Mouse (Mus musculus): ENCODE data around the gene P2rx6. TPM values are rescaled to one million over a fixed set of nuclear protein-coding genes. Genes with fewer than 3 reads are reported as not detected.

The P2rx6 gene
- total and polyA plus RNA-seq, 3 experiments, result 0.78 to 2.9 (median 0.89) TPM

DNA sequence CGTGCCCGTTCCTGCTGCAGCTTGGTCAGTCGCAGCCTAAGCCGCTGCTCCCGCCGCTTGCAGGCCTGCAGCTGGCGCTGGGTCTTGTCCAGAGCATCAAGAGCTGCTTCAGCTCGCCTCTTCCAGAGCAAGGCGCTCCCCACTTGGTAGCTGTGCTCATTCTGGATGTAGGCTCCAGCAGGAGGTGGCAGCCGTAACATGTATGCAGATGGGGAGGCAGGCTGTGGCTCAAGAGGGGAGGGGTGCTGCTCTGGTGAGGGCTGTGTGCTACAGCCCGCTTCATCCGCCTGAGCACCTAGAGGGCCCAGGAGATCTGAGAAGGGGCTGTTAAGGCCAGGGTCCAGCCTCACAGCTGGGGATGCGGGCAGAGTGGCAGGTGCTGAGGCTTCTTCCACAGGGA, 33.4 kb upstream of the P2rx6 start:
- DNase-seq, result no peak
- intact Hi-C loops (cut with DNase I), result no loop called here
- TF ChIP-seq EP300 (IDR thresholded peaks at IDR 0.05; ENCODE audit: insufficient read depth, low read depth, low read length) (no peak), POLR2A (IDR thresholded peaks at IDR 0.05; ENCODE audit: insufficient read depth, low read depth, low read length) (no peak), CTCF (IDR thresholded peaks at IDR 0.05) (no peak)
- Histone ChIP-seq H3K4me1 (ENCODE audit: control insufficient read depth, insufficient read depth, low read length) (peaks cover 4% of the 10 kb centered on the region; the same call in 1 of the 2 replicates), H3K4me3 (no peak overlapping the region), H3K27ac (no peak overlapping the region), H3K9ac (ENCODE audit: low read depth, low read length) (no peak overlapping the region), H3K27me3 (ENCODE audit: control insufficient read depth, insufficient read depth, low read length) (no peaks in the 10 kb centered on the region), H3K36me3 (ENCODE audit: control insufficient read depth, insufficient read depth, low read length) (no peaks in the 10 kb centered on the region), H3K79me2 (replicated peaks; ENCODE audit: control insufficient read depth, insufficient read depth, low read length) (no peaks in the 10 kb centered on the region)
- WGBS, result 89% methylated on average over 13 of the region's 13 CpGs

DNA sequence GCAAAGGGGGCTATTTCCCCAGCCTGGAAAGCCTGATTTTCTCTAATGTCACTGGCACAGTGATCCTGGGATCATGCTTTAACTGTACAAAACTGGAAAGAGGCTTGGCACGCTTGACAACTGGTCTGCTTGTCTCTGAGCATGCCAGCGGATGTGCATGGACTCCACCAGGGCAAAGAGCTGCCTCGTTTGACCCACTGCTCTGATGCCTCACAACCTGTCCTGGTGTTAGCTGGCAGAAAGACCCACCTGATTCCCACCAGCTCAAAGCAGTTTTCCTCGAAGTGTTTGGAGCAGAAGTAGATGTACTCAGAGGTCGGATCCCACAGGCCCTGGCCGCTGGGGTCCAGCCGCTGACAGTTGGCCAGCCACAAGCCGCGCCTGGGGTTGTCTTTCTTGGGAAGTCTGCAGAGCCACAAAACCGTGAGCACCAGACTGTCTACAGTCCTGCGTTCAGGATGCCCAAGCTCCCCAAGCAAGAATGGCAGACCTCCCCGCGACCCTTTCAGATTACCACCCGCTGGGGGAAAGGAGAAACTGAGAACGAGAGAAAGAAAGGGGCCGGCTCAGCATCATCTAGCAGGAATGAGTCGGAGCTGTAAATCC, 31.6 kb upstream of the P2rx6 start:
- Histone ChIP-seq H3K79me2 (replicated peaks; ENCODE audit: control insufficient read depth, insufficient read depth, low read length) (no peaks in the 10 kb centered on the region), H3K9ac (ENCODE audit: low read depth, low read length) (peak overlapping the region; percentile 84), H3K4me3 (peak overlapping the region; percentile 63), H3K4me1 (ENCODE audit: control insufficient read depth, insufficient read depth, low read length) (peaks cover 4% of the 10 kb centered on the region; the same call in 1 of the 2 replicates), H3K27ac (peak overlapping the region; percentile 95), H3K36me3 (ENCODE audit: control insufficient read depth, insufficient read depth, low read length) (no peaks in the 10 kb centered on the region), H3K27me3 (ENCODE audit: control insufficient read depth, insufficient read depth, low read length) (no peaks in the 10 kb centered on the region)
- peak in 1 of 2 experiments; percentile 21 for DNase-seq
- intact Hi-C loops (cut with DNase I), result no loop called here
- TF ChIP-seq EP300 (IDR thresholded peaks at IDR 0.05; ENCODE audit: insufficient read depth, low read depth, low read length) (no peak), CTCF (IDR thresholded peaks at IDR 0.05) (no peak)
- 13% methylated on average over 17 of the region's 17 CpGs for WGBS

DNA sequence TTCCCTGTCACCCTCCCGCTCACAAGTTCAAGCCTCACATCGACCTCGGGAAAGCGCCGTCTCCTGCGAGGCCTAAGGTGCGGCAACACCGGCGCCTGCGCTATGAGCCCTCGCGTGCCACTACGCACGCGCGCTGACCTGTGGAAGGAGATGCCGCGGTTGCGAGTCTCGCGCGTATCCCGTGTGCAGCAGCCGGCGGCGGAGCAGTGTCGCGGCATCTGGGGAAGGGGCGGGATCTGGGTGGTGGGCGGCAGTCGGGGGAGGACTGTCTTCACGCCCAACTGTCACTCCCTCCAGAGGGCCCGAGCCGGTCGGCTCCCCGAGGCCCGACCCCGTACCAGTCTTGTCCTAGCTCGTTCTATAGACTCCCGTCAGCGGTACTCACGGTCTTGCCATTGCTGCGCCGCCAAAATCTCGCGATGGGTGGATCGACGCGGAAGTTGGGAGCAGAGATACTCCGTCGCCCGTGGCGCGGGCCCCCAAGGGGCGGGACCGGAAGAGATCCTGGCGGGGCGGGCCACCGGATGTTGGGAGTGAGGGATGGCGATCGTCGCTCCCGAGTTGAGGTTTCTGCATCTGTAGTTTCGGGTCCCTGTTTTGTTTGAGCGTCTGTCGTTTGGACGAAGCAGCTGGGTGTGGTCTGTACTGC, 30.9 kb upstream of the P2rx6 start, which contains the start of gene Thap7:
Thap7 (minus strand) TSS at position 497 of the 649 bp plus-strand sequence.
- no peaks in the 10 kb centered on the region for H3K36me3 ChIP-seq (ENCODE audit: control insufficient read depth, insufficient read depth, low read length)
- intact Hi-C loops (cut with DNase I), result loop anchor here (1.0 kb wide), 2 partner anchors 22 to 125 kb away; partner anchors contain the start of genes Lztr1 and Snap29
- DNase-seq, result peak; percentile 97 to 98
- peak within 1 kb of the TSS; percentile 84 for H3K9ac ChIP-seq (ENCODE audit: low read depth, low read length)
- H3K4me3 ChIP-seq, result peak within 1 kb of the TSS; percentile 63
- no peaks in the 10 kb centered on the region for H3K79me2 ChIP-seq (replicated peaks; ENCODE audit: control insufficient read depth, insufficient read depth, low read length)
- WGBS, result under 1% methylated on average over 67 of the region's 67 CpGs
- peak within 1 kb of the TSS; percentile 95 for H3K27ac ChIP-seq
- peak; percentile 90 for TF ChIP-seq POLR2A (IDR thresholded peaks at IDR 0.05; ENCODE audit: insufficient read depth, low read depth, low read length)
- TF ChIP-seq CTCF (IDR thresholded peaks at IDR 0.05), result no peak
- TF ChIP-seq EP300 (IDR thresholded peaks at IDR 0.05; ENCODE audit: insufficient read depth, low read depth, low read length), result 0 out of 2 replicates have a peak, but pooled peaks have one; percentile 18
- peaks cover 4% of the 10 kb centered on the region; the same call in 1 of the 2 replicates for H3K4me1 ChIP-seq (ENCODE audit: control insufficient read depth, insufficient read depth, low read length)
- no peaks in the 10 kb centered on the region for H3K27me3 ChIP-seq (ENCODE audit: control insufficient read depth, insufficient read depth, low read length)

DNA sequence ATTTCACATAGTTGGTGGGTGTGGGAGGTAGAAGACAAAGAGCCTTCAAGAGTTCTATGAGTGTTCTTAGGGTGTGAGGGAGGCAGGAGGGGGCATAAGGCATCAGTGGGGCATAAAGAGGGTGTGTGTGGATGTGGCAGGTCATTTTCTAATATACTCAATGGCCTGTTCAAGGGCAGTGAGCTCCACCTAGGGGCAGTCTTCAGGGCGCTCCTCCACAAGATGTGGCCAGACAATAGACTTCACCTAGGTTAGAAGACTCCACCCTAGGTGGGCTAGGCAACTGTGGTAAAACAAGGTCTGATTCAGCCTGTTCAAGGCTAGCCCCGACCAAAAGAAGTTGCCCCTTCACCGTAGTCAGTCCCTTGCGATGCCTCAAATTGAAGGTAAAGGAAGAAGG, 29.4 kb upstream of the P2rx6 start:
- 54% methylated on average over 4 of the region's 4 CpGs for WGBS
- Histone ChIP-seq H3K79me2 (replicated peaks; ENCODE audit: control insufficient read depth, insufficient read depth, low read length) (no peaks in the 10 kb centered on the region), H3K9ac (ENCODE audit: low read depth, low read length) (no peak overlapping the region), H3K4me1 (ENCODE audit: control insufficient read depth, insufficient read depth, low read length) (peaks cover 4% of the 10 kb centered on the region; the same call in 1 of the 2 replicates), H3K27me3 (ENCODE audit: control insufficient read depth, insufficient read depth, low read length) (no peaks in the 10 kb centered on the region), H3K36me3 (ENCODE audit: control insufficient read depth, insufficient read depth, low read length) (no peaks in the 10 kb centered on the region), H3K27ac (no peak overlapping the region), H3K4me3 (no peak overlapping the region)
- intact Hi-C loops (cut with DNase I), result no loop called here
- TF ChIP-seq EP300 (IDR thresholded peaks at IDR 0.05; ENCODE audit: insufficient read depth, low read depth, low read length) (no peak), POLR2A (IDR thresholded peaks at IDR 0.05; ENCODE audit: insufficient read depth, low read depth, low read length) (no peak), CTCF (IDR thresholded peaks at IDR 0.05) (peak; percentile 47)
- no peak for DNase-seq

DNA sequence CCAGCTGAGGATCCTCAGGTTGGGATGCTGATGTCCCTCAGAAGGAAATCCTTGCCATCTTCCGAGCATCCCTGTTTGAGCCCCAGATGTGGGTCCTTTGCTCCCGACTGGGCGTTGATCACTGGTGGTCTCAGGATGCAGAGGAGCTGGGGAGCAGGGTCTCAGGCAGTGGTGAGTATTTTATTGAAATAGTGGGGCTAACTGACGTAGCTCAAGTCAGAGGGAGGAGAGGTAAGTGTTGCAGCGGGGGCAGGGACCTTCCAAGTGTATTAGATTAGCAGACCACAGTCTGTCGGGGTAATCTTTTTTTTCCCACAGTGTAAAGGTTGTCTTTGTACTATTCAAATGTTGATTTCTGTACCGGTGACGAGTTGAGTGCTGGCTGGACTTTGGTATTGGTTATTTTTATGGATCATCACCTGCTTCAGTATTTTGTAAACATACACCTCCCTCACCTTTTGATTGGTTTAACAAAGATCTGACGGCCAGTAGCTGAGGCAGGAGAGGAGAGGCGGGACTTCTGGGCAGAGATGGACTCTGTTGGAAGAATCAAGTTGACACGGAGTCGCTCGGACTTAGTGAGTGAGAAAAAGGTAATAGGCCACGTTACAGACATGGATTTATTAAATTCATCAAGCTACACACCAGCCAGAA, 28.9 kb upstream of the P2rx6 start:
- no peaks in the 10 kb centered on the region for H3K27me3 ChIP-seq (ENCODE audit: control insufficient read depth, insufficient read depth, low read length)
- 65% methylated on average over 14 of the region's 14 CpGs for WGBS
- peaks cover 4% of the 10 kb centered on the region; the same call in 1 of the 2 replicates for H3K4me1 ChIP-seq (ENCODE audit: control insufficient read depth, insufficient read depth, low read length)
- H3K4me3 ChIP-seq, result no peak overlapping the region
- no peaks in the 10 kb centered on the region for H3K79me2 ChIP-seq (replicated peaks; ENCODE audit: control insufficient read depth, insufficient read depth, low read length)
- TF ChIP-seq CTCF (IDR thresholded peaks at IDR 0.05), result no peak
- no peak for TF ChIP-seq EP300 (IDR thresholded peaks at IDR 0.05; ENCODE audit: insufficient read depth, low read depth, low read length)
- no peak for TF ChIP-seq POLR2A (IDR thresholded peaks at IDR 0.05; ENCODE audit: insufficient read depth, low read depth, low read length)
- intact Hi-C loops (cut with DNase I), result no loop called here
- no peak for DNase-seq
- no peaks in the 10 kb centered on the region for H3K36me3 ChIP-seq (ENCODE audit: control insufficient read depth, insufficient read depth, low read length)
- no peak overlapping the region for H3K9ac ChIP-seq (ENCODE audit: low read depth, low read length)
- H3K27ac ChIP-seq, result no peak overlapping the region
